Mouse (Mus musculus): ENCODE measurements around the gene Dvl1.
A peak's percentile ranks its signal among the peaks of the same experiment; 100 is the strongest.

DNA sequence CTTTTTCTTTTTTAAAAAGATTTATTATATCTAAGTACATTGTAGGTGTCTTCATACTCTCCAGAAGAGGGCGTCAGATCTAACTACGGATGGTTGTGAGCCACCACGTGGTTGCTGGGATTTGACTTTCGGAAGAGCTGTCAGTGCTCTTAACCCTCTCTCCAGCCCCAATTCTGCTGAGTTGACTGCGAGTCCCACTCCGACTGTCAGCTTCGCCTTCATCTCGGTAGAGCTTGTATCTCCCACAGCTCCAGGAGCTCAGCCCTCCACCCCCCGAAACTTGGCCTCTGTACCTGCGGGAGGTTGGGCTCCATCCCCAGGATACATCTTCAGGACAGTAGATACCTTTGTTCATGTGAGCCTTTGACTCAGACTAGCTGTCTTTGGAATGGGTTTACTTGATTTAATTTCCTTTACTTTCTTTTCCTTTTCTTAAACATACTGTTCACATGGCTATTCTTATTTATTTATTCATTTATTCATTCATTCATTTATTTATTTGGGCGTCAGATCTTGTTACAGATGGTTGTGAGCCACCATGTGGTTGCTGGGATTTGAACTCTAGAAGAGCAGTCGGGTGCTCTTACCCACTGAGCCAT, 44.4 kb upstream of the Dvl1 start, which contains the start of gene Mrpl20:
- TF ChIP-seq CTCF (IDR thresholded peaks at IDR 0.05; ENCODE audit: borderline replicate concordance, insufficient read depth, low read length) = no peak
- TF ChIP-seq POLR2A (IDR thresholded peaks at IDR 0.05; ENCODE audit: low read depth, low read length) = 0 out of 2 replicates have a peak, but pooled peaks have one; percentile 12
